Mouse (Mus musculus): Measurements from ENCODE around the gene Gphb5. TPM values are rescaled to one million over a fixed set of nuclear protein-coding genes. Genes with fewer than 3 reads are reported as not detected.

Gphb5 gene
- polyA plus RNA-seq, 1 experiment, result not detected

DNA sequence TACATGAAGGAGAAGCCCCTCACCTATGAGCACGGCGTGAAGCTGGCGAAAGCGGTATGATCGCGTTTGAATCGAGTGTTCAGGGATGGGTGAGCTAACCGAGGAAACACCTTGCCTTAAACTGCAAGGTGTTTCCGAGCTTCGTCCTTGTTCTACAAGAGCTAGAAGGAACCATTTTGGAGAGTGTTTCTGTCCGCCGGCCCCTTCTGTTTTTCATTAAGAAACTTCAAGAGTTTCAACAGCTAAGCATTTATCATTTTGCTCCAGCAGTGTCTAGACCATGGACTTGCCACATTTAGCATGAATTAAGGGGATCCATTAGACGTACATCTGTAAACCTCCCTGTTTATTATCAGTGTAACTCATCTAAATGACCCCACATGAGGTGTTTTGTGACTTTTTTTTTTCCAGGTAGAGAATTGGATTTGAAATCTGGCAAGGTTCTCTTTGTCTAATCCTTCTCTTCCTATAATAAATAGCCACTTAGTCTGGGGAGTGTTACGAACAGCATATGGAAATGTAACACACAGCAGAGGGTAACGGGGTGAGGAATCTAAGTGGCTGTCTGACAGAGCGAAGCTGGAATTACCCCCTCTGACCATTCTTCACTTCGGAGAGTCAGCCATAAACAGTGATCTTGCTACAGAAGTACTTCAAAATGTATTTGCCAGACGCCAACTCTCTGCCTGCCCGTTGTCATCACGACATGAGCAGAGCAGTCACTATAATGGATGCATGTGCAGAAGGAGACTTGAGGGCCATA lies 22.4 kb downstream of the Gphb5 start:
- Histone ChIP-seq H3K4me3 (ENCODE audit: insufficient read depth, low read depth, low read length) (no peak overlapping the region), H3K27me3 (replicated peaks; ENCODE audit: control insufficient read depth, insufficient read depth, low read length) (no peaks in the 10 kb centered on the region), H3K36me3 (ENCODE audit: control insufficient read depth, insufficient read depth, low read length) (no peaks in the 10 kb centered on the region), H3K4me1 (ENCODE audit: control insufficient read depth, insufficient read depth, low read length) (no peaks in the 10 kb centered on the region), H3K27ac (ENCODE audit: insufficient read depth, low read depth, low read length) (no peak overlapping the region)
- TF ChIP-seq CTCF (conservative IDR thresholded peaks at IDR 0.05; ENCODE audit: insufficient read depth, insufficient read length, low read depth, low read length) (no peak), POLR2A (IDR thresholded peaks at IDR 0.05; ENCODE audit: low read depth, low read length) (no peak)
- no peak for DNase-seq
- WGBS, result 84% methylated on average over 20 of the region's 20 CpGs

GRCm38 (mm10) chr12:75391526-75391925 lies 25.1 kb downstream of the Gphb5 start:
- no peaks in the 10 kb centered on the region for H3K36me3 ChIP-seq (ENCODE audit: control insufficient read depth, insufficient read depth, low read length)

DNA sequence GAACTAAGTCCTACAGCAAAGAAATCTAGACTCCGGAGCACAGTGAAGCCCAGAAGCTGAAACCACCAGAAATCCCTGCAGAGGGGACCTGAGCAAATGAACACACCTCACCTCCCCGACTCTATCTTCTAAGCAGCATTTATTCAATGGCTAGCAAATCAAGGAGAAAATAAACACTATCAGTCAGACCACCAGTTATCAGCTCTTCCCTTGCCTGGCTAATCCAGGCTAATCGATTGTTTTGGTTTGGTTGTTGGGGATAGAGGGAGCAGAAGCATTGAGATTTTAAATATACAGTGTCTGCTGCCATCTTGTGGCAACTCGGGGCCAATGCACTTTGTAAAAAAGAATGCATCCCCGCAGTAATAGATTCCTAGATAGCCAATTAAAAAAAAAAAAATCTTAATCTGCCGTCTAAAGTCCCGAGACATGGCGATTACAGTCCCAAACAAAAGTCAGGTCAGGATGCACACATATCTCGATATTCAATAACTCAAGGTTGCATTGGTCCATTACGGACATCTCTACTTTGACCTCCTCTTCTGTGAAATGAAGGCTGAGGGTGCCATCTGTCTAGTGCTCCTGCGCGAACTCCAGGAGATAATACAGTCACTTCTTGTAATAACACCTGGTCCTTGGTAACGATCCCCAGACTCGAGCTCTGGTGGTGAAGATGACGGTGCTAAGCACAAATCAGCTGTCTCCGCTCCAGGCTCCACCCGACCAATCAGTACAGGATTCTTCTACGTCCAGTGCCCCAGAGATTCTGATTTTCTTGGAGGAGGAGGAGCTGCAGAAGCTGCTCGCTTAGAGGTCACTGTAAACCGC lies 27.1 kb downstream of the Gphb5 start:
- 47% methylated on average over 20 of the region's 20 CpGs for WGBS
- peak; percentile 40 for DNase-seq
- H3K27ac ChIP-seq (ENCODE audit: insufficient read depth, low read depth, low read length), result no peak overlapping the region
- no peaks in the 10 kb centered on the region for H3K27me3 ChIP-seq (replicated peaks; ENCODE audit: control insufficient read depth, insufficient read depth, low read length)
- no peaks in the 10 kb centered on the region for H3K4me1 ChIP-seq (ENCODE audit: control insufficient read depth, insufficient read depth, low read length)
- no peaks in the 10 kb centered on the region for H3K36me3 ChIP-seq (ENCODE audit: control insufficient read depth, insufficient read depth, low read length)
- TF ChIP-seq CTCF (conservative IDR thresholded peaks at IDR 0.05; ENCODE audit: insufficient read depth, insufficient read length, low read depth, low read length) (peak; percentile 35; the same call in 1 of the 2 replicates), POLR2A (IDR thresholded peaks at IDR 0.05; ENCODE audit: low read depth, low read length) (no peak)
- no peak overlapping the region for H3K4me3 ChIP-seq (ENCODE audit: insufficient read depth, low read depth, low read length)

More at GRCm38 (mm10) chr12:75391526-75391925, 25.1 kb downstream of the Gphb5 start:
- H3K27me3 ChIP-seq (replicated peaks; ENCODE audit: control insufficient read depth, insufficient read depth, low read length), result no peaks in the 10 kb centered on the region
- no peak for TF ChIP-seq CTCF (conservative IDR thresholded peaks at IDR 0.05; ENCODE audit: insufficient read depth, insufficient read length, low read depth, low read length)
- no peak for TF ChIP-seq POLR2A (IDR thresholded peaks at IDR 0.05; ENCODE audit: low read depth, low read length)
- no peak for DNase-seq
- no peak overlapping the region for H3K27ac ChIP-seq (ENCODE audit: insufficient read depth, low read depth, low read length)
- WGBS, result 78% methylated on average over 9 of the region's 9 CpGs
- H3K4me3 ChIP-seq (ENCODE audit: insufficient read depth, low read depth, low read length), result no peak overlapping the region
- no peaks in the 10 kb centered on the region for H3K4me1 ChIP-seq (ENCODE audit: control insufficient read depth, insufficient read depth, low read length)

GRCm38 (mm10) chr12:75388521-75388920 lies 28.1 kb downstream of the Gphb5 start:
- WGBS, result 90% methylated on average over 9 of the region's 9 CpGs
- H3K4me1 ChIP-seq (ENCODE audit: control insufficient read depth, insufficient read depth, low read length), result no peaks in the 10 kb centered on the region
- no peak overlapping the region for H3K4me3 ChIP-seq (ENCODE audit: insufficient read depth, low read depth, low read length)
- no peak for DNase-seq
- H3K27me3 ChIP-seq (replicated peaks; ENCODE audit: control insufficient read depth, insufficient read depth, low read length), result no peaks in the 10 kb centered on the region
- H3K36me3 ChIP-seq (ENCODE audit: control insufficient read depth, insufficient read depth, low read length), result no peaks in the 10 kb centered on the region
- TF ChIP-seq POLR2A (IDR thresholded peaks at IDR 0.05; ENCODE audit: low read depth, low read length), result no peak
- no peak for TF ChIP-seq CTCF (conservative IDR thresholded peaks at IDR 0.05; ENCODE audit: insufficient read depth, insufficient read length, low read depth, low read length)
- H3K27ac ChIP-seq (ENCODE audit: insufficient read depth, low read depth, low read length), result no peak overlapping the region

DNA sequence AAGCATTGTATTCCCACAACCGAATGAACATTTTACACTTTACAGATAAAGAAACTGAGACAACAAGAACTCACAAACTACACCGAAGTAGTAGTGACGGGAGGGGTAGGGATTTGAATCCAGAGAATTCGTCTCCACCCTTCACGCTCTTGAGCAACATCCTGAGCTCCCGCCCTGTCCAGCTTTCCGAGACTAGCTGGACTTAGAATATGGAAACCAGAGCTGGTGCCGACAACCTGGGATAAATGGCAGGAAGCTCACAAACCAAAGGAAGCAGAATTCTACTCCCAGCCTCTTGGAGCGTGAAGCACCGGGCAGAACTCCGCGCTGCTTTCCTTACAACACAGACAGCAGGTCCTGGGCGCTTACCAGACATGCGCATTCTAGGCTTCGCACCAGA lies 28.7 kb downstream of the Gphb5 start:
- Histone ChIP-seq H3K27me3 (replicated peaks; ENCODE audit: control insufficient read depth, insufficient read depth, low read length) (no peaks in the 10 kb centered on the region), H3K27ac (ENCODE audit: insufficient read depth, low read depth, low read length) (no peak overlapping the region), H3K36me3 (ENCODE audit: control insufficient read depth, insufficient read depth, low read length) (no peaks in the 10 kb centered on the region), H3K4me1 (ENCODE audit: control insufficient read depth, insufficient read depth, low read length) (no peaks in the 10 kb centered on the region), H3K4me3 (ENCODE audit: insufficient read depth, low read depth, low read length) (no peak overlapping the region)
- DNase-seq, result no peak
- TF ChIP-seq CTCF (conservative IDR thresholded peaks at IDR 0.05; ENCODE audit: insufficient read depth, insufficient read length, low read depth, low read length), result no peak
- no peak for TF ChIP-seq POLR2A (IDR thresholded peaks at IDR 0.05; ENCODE audit: low read depth, low read length)
- WGBS, result 69% methylated on average over 15 of the region's 15 CpGs

DNA sequence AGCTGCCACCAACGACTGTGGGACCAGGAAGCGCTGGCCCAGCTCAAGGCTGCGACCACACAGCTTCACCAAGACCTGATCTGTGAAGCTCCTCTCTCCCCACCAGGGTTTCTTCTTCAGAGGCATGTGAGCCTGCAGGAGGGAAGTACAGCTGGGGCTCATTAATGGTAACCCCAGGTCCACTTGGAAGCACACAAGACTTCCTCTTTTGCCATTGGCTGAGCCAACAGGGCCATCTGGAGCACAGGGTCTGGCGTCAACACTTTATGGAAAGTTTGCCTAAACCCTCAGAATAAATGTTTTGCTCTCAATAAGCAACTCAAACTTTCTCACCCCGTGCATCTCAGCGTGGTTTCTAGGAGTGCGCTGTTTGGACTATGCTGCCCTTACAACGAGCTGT lies 29.4 kb downstream of the Gphb5 start:
- H3K27ac ChIP-seq (ENCODE audit: insufficient read depth, low read depth, low read length), result no peak overlapping the region

DNA sequence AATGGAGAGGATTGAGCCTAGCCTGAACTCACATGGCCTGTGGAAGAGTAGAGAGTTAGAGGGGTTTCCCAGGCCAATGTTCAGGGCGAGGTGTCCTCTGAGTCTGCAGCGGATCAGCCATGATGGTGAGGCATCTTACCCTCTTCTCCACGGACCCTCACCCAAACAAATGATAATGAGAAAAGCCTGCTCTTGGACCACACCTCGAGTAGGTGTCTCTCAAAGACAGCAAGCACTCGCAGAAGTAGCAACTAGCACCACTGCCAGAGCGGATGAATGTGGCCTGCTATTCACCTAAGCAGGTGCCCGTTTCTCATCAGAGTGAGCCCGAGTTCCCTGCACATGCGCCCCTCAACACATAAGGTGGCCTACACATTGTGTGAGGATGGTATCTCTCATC lies 29.9 kb downstream of the Gphb5 start:
- WGBS, result 91% methylated on average over 9 of the region's 9 CpGs
- no peak overlapping the region for H3K27ac ChIP-seq (ENCODE audit: insufficient read depth, low read depth, low read length)
- no peaks in the 10 kb centered on the region for H3K4me1 ChIP-seq (ENCODE audit: control insufficient read depth, insufficient read depth, low read length)
- DNase-seq, result no peak
- no peaks in the 10 kb centered on the region for H3K36me3 ChIP-seq (ENCODE audit: control insufficient read depth, insufficient read depth, low read length)
- H3K4me3 ChIP-seq (ENCODE audit: insufficient read depth, low read depth, low read length), result no peak overlapping the region
- TF ChIP-seq CTCF (conservative IDR thresholded peaks at IDR 0.05; ENCODE audit: insufficient read depth, insufficient read length, low read depth, low read length) (no peak), POLR2A (IDR thresholded peaks at IDR 0.05; ENCODE audit: low read depth, low read length) (no peak)
- no peaks in the 10 kb centered on the region for H3K27me3 ChIP-seq (replicated peaks; ENCODE audit: control insufficient read depth, insufficient read depth, low read length)

More for the DNA sequence above, 29.4 kb downstream of the Gphb5 start:
- no peak overlapping the region for H3K4me3 ChIP-seq (ENCODE audit: insufficient read depth, low read depth, low read length)
- WGBS, result 81% methylated on average over 8 of the region's 8 CpGs
- no peaks in the 10 kb centered on the region for H3K27me3 ChIP-seq (replicated peaks; ENCODE audit: control insufficient read depth, insufficient read depth, low read length)
- TF ChIP-seq POLR2A (IDR thresholded peaks at IDR 0.05; ENCODE audit: low read depth, low read length), result no peak
- no peak for TF ChIP-seq CTCF (conservative IDR thresholded peaks at IDR 0.05; ENCODE audit: insufficient read depth, insufficient read length, low read depth, low read length)
- H3K36me3 ChIP-seq (ENCODE audit: control insufficient read depth, insufficient read depth, low read length), result no peaks in the 10 kb centered on the region
- no peaks in the 10 kb centered on the region for H3K4me1 ChIP-seq (ENCODE audit: control insufficient read depth, insufficient read depth, low read length)
- no peak for DNase-seq
